Mouse (Mus musculus) cerebellum, adult 2 months (tissue): ENCODE results near the gene Sash1. TPM values are rescaled to one million over a fixed set of nuclear protein-coding genes. Genes with fewer than 3 reads are reported as not detected.

ENCODE experiments used
- DNase-seq, 2 experiments: peaks; one replicate each; pipeline ENCODE4 v3.0.0; 2021
- H3K27ac ChIP-seq: fragments of 200-500 bp; 2 replicates; pipeline ENCODE4 v1.5.1; 2012; ENCODE audit warnings: low read length, control low read depth, inconsistent platforms; ENCODE audit not compliant: insufficient read depth
- H3K27me3 ChIP-seq: fragments of 200-500 bp; 2 replicates; pipeline ENCODE4 v1.6.1; 2012; ENCODE audit warnings: inconsistent platforms, mild to moderate bottlenecking, low read length, moderate library complexity; ENCODE audit not compliant: control insufficient read depth, insufficient read depth
- H3K4me1 ChIP-seq: fragments of 200-500 bp; 2 replicates; pipeline ENCODE4 v1.6.1; 2011; ENCODE audit warnings: low read length; ENCODE audit not compliant: control insufficient read depth, insufficient read depth
- H3K4me3 ChIP-seq: fragments of 200-500 bp; replicated peaks from 2 replicates; pipeline ENCODE3; 2011; ENCODE audit warnings: mild to moderate bottlenecking, low read depth, low read length, control low read depth; ENCODE audit not compliant: insufficient read depth
- CTCF ChIP-seq: fragments of 200-500 bp; IDR thresholded peaks from 2 replicates; pipeline ENCODE4 v1.5.1; 2011; ENCODE audit warnings: low read depth, mild to moderate bottlenecking, control low read depth, low read length, moderate library complexity, borderline replicate concordance; ENCODE audit not compliant: insufficient read depth
- POLR2A ChIP-seq: fragments of 200-500 bp; IDR thresholded peaks from 2 replicates; pipeline ENCODE4 v1.6.1; 2011; ENCODE audit warnings: low read length, control low read depth, borderline replicate concordance; ENCODE audit not compliant: insufficient read depth
- WGBS: fragments of 180-500 bp; shearing (Covaris S2); methylation state at CpG from one replicate; pipeline ENCODE4 v1.1.7; 2018; 5-methylcytosine and 5-hydroxymethylcytosine counted together
- polyA plus RNA-seq: library from polyadenylated mRNA; depleted of rRNA; stranded (reverse); fragments of >200 nt; gene quantifications from 2 replicates; pipeline ENCODE4 v1.2.3, GENCODE M21; 2012

Sash1 gene
- polyA plus RNA-seq, 1 experiment = 28.0 TPM

- TF ChIP-seq CTCF (no peak), POLR2A (no peak)
- 86% methylated on average over 1 of the region's 1 CpGs for WGBS
- H3K27me3 ChIP-seq = no peaks in the 10 kb centered on the region
- no peak overlapping the region for H3K4me3 ChIP-seq
- DNase-seq = no peak
- no peaks in the 10 kb centered on the region for H3K4me1 ChIP-seq
- no peak overlapping the region for H3K27ac ChIP-seq
Measured at GRCm38 (mm10) chr10:8686219-8686618, 199.7 kb downstream of the Sash1 start.

DNA sequence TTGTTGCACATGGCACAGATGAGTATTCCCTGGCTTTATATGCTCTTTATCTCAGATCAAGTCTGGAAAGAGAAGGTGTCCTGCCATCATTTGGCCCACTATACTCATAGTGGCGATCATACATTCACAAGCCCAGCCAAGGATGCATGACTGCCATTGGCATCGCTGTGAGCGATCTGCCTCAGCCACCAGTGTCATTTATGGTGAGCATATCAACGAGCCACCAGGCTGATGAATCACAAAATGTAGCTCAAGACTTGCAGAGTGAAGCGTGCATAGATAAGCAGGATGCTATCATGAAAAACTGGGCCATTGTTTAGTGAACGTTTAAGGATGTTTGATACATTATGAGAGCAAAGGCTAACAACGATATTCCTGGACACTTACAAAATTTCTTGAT lies 200.6 kb downstream of the Sash1 start:
- 61% methylated on average over 7 of the region's 7 CpGs for WGBS
- TF ChIP-seq CTCF = no peak
- no peak for TF ChIP-seq POLR2A
- Histone ChIP-seq H3K27ac (no peak overlapping the region), H3K4me1 (no peaks in the 10 kb centered on the region), H3K27me3 (no peaks in the 10 kb centered on the region), H3K4me3 (no peak overlapping the region)
- DNase-seq = no peak

GRCm38 (mm10) chr10:8682900-8683299 lies 203.0 kb downstream of the Sash1 start:
- H3K27me3 ChIP-seq = no peaks in the 10 kb centered on the region
- H3K27ac ChIP-seq = no peak overlapping the region
- TF ChIP-seq POLR2A (no peak), CTCF (peak; percentile 74; the same call in 1 of the 2 replicates)
- peak; percentile 15 to 47 for DNase-seq
- no peaks in the 10 kb centered on the region for H3K4me1 ChIP-seq
- no peak overlapping the region for H3K4me3 ChIP-seq
- 16% methylated on average over 4 of the region's 4 CpGs for whole genome bisulfite sequencing

DNA sequence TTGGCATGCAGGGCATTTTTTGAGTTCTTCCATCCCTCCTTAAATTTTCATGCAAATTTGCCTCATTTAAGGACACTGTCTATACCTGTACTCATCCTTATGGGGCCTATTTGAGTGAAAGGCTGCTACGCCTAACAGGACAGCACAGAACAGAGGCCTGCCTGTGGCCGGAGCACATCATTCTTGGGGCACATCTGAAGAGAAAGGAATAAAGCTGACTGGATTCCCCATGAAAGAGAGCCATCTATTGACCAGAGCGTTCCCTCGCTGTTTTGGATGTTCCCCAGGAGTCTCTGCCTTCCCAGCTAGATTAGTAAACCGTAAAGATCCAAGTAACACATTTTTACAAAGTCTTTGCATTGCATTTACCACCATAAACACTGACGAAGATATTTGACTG lies 203.5 kb downstream of the Sash1 start:
- no peak overlapping the region for H3K27ac ChIP-seq
- no peaks in the 10 kb centered on the region for H3K4me1 ChIP-seq
- no peak overlapping the region for H3K4me3 ChIP-seq
- 76% methylated on average over 6 of the region's 6 CpGs for WGBS
- H3K27me3 ChIP-seq = no peaks in the 10 kb centered on the region
- TF ChIP-seq CTCF (no peak), POLR2A (no peak)
- no peak for DNase-seq

- no peak for DNase-seq
- H3K27me3 ChIP-seq = no peaks in the 10 kb centered on the region
- no peak overlapping the region for H3K27ac ChIP-seq
- no peak for TF ChIP-seq CTCF
- no peak for TF ChIP-seq POLR2A
- no peaks in the 10 kb centered on the region for H3K4me1 ChIP-seq
- WGBS = 84% methylated on average over 5 of the region's 5 CpGs
- no peak overlapping the region for H3K4me3 ChIP-seq
Measured at GRCm38 (mm10) chr10:8676722-8677121, 209.1 kb downstream of the Sash1 start.
